ENCODE assay signal across 8 mouse cellular contexts in the genomic region with DNA sequence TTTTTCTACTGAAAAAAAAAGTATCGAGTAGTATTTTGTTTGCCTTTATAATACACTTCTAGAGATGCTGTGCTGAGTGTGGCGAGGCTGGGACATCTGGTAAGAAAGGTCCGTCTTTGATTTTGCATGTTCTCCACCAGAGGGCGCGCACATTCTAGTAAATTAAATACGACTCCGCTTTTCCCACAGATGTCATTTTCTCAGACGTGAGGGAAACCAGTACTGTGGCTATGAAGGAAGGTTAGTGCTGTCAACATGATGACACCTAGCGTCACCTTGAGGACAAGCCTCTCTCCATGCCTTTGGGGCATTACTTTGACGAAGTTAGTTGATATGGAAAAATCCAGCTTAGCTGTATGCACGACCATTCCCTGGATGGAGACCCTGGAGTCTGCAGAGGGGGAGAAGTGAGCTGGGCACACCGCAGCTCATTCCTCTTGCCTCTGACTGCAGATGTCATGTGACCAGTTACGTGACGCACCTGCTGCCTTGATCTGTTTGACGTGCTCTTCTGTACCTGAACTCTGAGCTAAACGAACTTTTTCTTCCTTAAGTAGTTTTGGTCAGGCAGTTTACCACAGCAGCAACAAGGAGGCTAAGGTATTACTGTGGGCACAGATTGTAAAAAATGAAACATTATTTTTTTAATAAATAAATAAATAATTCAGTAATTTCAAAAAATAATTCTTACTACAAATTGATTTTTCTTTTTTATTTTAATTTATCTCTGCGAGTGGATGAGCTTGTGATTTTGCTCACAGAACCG. TPM values are rescaled to one million over a fixed set of nuclear protein-coding genes. Genes with fewer than 3 reads are reported as not detected.
DNase-seq lines count a peak whose midpoint lies in the region.

No protein-coding gene starts in this region.

- H3K36me3 ChIP-seq in hindbrain, embryonic 10.5 days: no peaks in the 10 kb centered on the region

- no peaks in the 10 kb centered on the region for H3K27me3 ChIP-seq in hindbrain, embryonic 10.5 days (ENCODE audit: insufficient read depth, poor library complexity, severe bottlenecking)

- peak; percentile 47 for DNase-seq in Muller cell, postnatal 12 days (ENCODE audit: inconsistent ontology term)
- peak; percentile 16 for DNase-seq in cerebellum, adult 11-12 months
- DNase-seq in forelimb bud, embryonic 11.5 days (ENCODE audit: low read depth, low spot score): peak; percentile 77
- peak; percentile 68 for DNase-seq in hindbrain, embryonic 10.5 days (ENCODE audit: low spot score)
- DNase-seq in layer of hippocampus, adult 9-10 months (ENCODE audit: low spot score): peak; percentile 32
- DNase-seq in lung, postnatal 14 days: peak; percentile 76
- peak; percentile 88 for DNase-seq in retina, postnatal 1 day
- DNase-seq in urinary bladder, postnatal 4 days (ENCODE audit: low spot score in 2 of 2): peak; percentile 37 to 71

- peaks cover 8% of the 10 kb centered on the region; the same call in 1 of the 2 replicates for H3K9me3 ChIP-seq in hindbrain, embryonic 10.5 days

- WGBS in hindbrain, embryonic 10.5 days: 29% methylated on average over 18 of the region's 18 CpGs

- H3K4me1 ChIP-seq in hindbrain, embryonic 10.5 days (replicated peaks): no peaks in the 10 kb centered on the region

- no peak overlapping the region for H3K27ac ChIP-seq in hindbrain, embryonic 10.5 days

- no peak overlapping the region for H3K4me3 ChIP-seq in hindbrain, embryonic 10.5 days

RNA-seq across cellular contexts. Expression of a gene that starts 16.2 kb away (rescaled TPM):
- polyA plus RNA-seq in hindbrain, embryonic 10.5 days (2016; fragmentation: Nextera tagmentation; extraction: Ambion mirVana): not detected in 2 replicates

RNA-seq across cellular contexts. Expression of a gene that starts 24.6 kb away (rescaled TPM):
- 0.29 and 1.5 TPM in 2 replicates for polyA plus RNA-seq in hindbrain, embryonic 10.5 days (2016; fragmentation: Nextera tagmentation; extraction: Ambion mirVana)

RNA-seq across cellular contexts. Expression of a gene that starts 49.1 kb away (rescaled TPM):
- 7.0 and 11.2 TPM in 2 replicates for polyA plus RNA-seq in hindbrain, embryonic 10.5 days (2016; fragmentation: Nextera tagmentation; extraction: Ambion mirVana)

Comparison
In these comparisons a context has a peak if more than half of its experiments do, and no peak if none do; other contexts are left out.
1. DNase-seq: peak in every context shown above with its lines; median percentile 88 in retina, postnatal 1 day; 77 in forelimb bud, embryonic 11.5 days; 76 in lung, postnatal 14 days; 68 in hindbrain, embryonic 10.5 days; 54 in urinary bladder, postnatal 4 days; 47 in Muller cell, postnatal 12 days; 32 in layer of hippocampus, adult 9-10 months; 16 in cerebellum, adult 11-12 months.